Mouse (Mus musculus) urinary bladder, postnatal 4 days (tissue): Measurements from ENCODE around the gene Ntm.

Source experiments
- DNase-seq, 2 experiments: peaks; one replicate each; pipeline ENCODE4 v3.0.0; 2021 to 2022; ENCODE audit warnings: low spot score in 2 of 2

Ntm gene

DNA sequence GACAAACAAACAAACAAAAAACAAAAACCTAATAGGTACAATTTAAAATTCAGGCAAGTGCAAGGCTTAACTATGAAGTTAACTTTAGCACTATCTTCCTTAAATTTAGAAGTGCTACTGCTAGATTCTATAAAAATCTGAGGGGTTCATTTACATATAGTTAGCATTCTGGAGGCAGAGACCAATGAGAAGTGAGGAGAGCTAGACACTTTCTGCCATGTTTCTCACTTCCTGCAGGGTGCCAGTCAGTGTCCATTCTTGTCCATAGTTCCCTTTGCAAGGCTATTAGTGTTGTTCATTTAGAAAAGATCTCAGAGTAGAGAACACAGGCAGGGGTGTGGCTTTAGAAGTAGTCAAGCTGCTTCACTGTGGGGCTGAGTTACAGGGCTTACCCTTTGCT, 208.6 kb downstream of the Ntm start:
- no peak for DNase-seq

DNA sequence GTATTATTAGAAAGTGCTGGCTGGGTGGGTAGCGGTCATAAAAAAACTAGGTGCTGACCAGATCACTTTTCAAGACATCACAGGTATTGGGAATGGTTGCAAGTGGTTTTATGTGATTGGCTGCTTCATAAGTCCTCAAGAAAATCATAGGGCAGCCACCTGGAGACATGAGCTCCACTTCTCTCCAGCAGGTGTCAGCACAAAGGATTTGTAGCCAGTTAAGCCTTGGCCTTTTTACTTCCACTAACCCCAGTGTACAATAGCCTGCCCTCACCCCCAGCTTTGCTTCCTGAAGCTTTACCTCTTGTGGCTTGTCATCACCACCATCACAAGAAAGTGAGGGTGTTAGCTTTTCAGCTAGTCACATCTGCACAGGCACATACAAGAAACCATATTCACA, 211.5 kb downstream of the Ntm start:
- no peak for DNase-seq

DNA sequence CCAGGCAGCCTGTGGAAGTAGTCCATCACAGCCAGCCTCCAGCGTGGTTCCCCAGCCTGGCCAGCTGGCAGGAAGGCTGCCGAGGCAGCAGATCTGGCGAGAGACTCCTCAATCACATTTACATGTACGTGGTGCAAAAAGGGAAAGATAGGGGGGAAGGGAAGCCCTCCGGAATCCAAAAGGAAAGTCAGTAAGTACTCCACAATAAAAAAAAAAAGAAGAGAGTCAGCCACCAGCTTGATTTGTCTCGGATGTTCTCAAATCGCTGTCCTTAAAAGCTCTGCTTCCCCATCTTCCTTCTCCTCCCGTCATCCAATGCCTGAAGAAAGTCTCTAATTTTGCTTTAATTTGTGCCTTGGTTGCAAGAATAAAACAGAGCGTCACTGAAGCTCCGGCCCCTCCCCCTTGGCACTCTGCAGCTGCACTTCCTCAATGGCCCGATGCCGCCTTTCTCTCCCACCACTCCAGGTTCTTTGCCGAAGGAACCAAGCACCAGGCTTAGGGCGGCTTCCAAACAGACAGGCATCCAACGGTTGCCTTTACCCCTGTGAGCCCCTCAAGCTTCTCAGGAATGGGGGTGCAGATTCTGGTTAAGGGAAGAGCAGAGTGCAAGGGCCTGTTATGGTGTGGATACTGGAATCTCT, 212.4 kb downstream of the Ntm start:
- no peak for DNase-seq

DNA sequence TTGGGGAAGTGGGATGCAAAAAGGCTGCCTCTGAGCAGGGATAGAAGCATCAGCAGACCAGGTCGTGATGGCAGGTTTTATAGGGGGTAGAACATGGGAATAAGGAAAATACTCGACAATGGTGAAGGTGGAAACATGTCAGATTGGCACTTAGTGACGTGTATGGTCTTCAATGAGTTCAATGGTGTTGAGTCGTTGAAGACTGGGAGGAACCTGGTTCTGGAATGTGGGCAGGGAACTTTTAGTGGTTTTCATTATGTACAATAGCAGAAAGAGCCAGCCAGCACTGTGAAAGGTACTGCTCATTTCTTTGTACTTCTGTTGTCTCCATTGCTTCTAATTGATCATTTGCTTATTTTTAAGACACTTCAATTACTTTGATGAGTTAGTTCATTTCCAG, 214.9 kb downstream of the Ntm start:
- no peak for DNase-seq

DNA sequence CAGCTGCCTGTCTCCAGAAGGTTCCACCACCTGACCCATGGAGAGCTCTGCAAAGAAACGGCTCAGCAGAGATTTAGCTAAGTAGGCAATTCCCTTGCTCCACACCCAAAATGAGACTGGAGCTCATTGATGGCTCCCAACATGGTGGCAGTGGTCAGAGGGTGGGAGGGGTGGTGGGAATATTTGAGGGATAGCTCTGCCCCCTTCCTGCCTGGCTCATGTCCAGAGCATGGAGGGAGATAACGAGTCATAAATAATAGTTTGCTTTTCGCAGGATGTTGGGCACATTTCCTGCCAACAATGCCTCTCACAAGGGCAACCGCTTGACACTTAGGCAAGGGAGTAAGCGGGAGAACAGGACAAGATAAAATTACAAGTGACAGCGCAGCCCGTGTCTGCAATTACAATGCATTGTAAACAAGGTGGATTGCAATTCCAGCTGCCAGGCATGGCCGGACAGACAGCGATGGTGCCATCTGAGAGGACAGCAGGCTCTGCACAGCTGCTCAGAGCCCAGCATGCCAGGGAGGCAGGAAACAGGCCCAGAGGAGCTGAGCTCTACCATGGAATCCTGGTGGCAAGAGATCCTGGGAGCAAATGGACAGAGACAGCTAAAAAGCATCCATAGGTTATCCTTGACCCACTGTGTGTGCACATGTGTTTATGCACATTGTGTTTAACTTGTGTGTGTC, 224.0 kb downstream of the Ntm start:
- DNase-seq = no peak

DNA sequence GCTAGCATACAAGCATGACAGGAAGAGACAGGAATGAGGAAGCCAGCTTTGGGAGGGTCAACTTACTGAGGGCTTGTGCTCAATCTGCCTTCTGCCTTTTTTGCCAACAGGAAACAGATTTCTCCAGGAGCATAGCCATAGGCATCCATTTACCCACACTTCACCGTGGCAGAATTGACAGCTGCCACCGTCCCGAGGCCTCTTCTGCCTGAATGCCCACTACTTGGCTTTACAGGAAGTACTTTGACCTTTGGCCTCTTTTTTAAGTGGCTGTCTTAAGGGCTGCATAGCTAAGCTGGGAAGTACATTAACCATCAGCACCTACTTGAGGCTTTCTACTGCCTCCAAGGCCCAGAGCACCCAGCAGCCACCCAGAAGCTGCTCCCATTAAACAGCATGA, 226.9 kb downstream of the Ntm start:
- DNase-seq = no peak

DNA sequence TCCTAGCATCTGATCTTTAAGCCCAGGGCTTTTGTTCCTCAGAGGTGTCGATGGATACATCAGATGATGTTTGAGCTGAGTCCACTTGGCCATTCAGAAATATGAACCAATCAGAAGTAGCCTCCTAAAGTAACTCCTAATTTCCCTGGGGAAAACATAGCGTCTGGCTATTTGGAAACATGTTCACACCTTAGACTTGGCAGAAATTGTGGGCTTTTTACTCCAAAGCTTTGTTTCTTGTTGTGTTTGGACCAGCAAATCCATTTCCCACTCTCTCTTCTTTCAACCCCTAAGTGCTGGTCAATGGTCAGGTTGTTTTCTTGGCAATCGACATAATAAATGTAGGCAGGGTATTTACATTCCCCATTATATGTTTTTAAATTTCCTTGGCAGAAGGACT, 230.0 kb downstream of the Ntm start:
- no peak for DNase-seq

DNA sequence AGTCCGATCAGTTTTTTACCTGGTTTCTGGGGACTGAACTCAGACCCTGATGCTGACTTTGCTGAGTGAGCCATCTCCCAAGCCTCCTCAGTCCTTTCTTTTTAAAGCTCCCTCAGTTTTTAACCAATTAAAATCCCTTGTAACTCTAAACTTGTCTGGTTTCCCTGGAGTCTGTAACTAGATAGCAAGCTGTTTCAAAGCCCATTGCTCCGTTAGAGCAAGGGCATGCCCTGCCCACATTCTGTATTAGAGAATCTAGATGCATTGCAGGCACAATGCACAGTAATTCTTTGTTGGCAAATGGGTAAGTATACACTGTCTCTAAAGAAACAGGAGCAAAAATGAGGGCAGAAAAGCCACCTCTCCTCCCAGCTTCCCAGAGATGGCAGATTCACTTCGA, 231.3 kb downstream of the Ntm start:
- DNase-seq = no peak

DNA sequence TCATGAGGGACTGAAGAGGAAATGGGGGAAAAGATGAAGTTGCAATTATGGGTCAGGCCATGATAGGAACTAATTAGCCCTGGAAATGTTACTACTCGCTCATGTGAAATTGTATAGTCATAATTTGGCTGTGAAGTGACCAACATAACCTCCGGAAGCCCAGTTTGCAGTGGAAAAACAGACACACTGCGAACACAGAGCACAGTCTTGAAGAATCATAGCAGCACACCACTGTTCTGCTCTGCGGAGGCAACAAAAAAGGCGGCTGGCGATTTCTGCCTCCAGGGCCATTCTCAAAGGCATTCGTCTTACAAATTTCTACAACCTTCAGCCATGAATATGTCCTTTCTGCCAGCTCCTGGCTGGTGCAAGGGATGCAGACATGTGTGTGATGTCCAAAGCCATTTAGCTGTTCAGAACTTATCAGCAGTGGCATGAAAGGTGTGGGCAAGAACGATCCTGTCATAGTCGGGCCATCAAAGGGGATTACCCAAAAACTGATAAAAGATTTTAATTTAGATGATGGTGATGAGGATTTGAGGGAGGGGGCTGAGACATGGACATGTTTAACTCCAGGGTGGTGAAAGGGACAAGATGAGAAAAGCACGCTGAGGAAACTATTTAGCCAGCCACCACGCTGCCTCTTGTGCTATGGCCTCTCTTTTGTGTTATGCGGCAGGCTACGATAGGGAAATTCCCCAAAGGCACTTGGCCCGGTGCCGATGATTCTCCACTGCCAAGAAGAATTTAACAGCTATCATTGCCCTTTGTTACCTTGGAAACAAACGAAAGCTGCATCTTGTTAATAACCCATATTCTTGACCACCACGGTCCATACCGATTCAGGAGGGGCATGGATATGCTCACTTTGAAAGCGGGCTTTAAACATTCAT, 235.2 kb downstream of the Ntm start:
- no peak for DNase-seq

DNA sequence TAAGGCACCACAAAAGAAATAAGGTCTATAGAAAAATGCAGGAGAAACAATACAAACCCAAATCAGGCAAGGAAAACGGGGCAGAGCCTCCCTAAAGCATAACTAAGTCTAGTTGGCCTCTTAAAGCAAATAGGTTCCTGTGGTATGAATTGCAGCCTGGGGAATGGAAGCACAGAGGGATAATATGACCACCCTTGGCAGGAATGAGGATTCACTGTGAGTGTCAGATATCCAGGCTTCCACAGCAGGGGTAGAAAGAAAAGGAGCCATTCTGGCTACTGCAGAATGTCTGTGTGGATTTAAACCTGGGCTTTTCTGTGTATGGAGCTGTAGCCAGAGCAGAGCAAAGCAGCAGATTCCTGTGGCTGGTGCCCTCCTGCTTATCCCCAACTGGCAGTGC, 241.5 kb downstream of the Ntm start:
- DNase-seq = no peak

DNA sequence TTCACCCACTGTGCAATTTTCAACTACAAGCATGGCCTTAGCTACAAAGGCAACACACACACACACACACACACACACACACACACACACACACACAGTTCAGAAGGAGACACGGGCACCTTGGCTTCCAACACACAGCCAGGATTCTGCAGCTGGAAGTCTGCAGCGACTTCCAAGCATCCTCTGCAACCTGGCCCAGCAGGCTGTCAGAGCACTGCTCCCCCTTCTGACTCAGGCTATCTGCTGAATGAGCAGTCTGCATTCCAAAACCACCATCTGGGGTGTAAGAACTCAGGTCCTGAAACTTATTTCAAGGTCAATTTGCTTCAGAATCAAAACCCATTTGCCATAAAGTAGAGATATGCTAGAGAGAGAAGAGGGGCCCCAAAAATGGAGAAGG, 246.1 kb downstream of the Ntm start:
- no peak for DNase-seq

DNA sequence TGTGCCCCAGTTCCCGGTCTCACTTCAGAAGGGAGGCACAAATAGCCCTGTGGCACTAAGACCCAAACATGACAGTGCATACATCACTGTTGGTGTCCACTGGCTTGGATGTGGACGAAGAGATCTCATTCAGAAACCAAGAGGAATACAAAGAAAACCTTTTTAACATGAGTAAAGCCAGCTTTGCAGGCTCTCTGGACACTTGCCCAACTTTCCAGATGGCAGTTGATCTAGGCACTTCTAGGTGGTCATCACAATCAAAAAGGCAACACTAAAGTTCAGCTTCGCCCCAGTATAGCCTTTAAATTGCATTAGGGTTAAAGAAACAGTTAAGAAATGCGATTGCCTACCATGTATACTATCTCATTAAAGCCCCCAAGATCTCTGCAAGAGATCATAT, 264.7 kb downstream of the Ntm start:
- no peak for DNase-seq

DNA sequence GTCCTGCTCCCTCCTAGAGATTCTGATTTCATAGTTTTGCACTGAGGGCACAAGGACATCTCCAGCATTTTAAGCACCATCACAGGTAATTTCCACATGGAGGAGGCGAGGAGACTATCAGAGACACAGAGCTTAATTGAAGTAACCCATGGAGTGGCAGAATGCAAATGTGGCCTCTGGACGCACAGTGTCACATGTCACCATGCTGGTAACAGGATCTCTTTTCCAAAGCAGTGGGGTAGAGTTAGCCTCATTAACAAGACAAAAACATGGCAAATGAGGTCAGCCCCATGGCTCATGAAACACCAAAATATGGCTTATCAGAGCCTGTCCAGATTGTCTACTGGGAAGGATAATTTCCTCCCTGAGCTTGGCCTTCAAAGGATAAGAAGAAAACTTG, 268.8 kb downstream of the Ntm start:
- DNase-seq = no peak

DNA sequence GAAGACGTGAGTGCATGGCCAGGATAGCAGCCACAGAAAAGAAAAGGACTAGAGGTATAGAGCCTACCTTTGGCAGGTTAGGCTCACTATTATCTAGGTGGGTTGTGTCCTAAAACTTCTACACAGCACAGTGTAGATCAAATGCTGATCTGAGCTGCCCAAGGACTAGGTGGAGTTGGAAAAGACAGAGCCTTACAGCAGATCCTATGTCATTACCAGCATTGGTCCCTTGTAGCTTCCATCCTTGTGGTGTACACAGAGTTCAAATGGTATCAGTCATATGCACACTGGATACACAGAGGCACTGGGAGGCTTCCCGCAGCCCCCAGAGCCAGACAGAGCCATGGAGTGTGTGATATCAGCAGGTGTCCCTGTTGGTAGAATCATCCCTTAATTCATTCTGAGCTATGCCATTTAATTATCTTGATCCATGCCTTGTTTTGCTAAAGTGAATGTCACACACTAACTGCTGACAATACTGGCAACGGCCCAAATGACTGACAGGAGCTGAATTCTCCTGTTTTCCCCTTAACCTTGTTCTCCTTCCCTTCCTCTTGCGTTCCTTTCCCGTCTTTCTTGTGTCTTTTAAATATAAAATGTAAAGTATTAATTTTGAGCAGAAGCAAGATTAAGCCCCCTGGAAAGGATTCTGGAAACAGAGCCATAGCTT, 271.6 kb downstream of the Ntm start:
- no peak for DNase-seq

DNA sequence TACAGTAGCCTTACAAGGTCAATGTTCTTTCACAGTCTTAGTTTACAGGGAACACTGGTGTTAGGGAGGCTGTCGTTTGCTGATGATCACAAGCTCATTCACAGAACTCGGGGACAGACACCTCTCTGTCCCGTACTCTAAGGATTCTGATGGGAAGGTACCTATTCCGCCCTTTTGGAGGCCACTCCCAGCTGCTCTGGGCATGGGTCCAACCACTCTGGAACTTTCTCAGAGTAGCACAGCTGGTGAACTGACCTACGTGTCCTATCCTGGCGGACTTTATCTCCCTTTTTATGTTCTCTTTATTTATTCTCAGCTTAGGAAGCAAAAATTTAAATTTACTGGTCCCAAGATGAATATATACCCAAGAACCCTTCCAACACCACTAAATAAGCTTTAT, 280.7 kb downstream of the Ntm start:
- DNase-seq = no peak

DNA sequence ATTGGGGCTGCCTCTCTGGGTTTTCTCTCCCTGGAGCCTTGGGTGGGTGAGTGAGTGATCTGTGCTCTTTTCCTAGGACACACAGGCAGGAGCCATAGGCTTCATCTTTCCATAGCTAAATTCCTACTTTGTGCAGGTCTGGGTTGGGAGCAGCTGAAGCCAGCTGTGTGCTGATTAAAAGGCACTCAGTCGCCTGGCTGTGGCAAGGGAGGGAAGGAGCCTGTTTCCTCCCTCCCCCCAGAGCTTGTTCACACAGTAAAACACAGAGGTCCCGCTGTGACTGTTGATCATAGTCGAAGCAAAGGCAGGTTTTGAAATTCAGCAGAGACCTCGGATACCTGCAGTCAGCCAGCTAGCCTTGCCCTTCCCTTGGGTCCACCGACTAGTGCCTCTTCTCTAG, 282.3 kb downstream of the Ntm start:
- no peak for DNase-seq

DNA sequence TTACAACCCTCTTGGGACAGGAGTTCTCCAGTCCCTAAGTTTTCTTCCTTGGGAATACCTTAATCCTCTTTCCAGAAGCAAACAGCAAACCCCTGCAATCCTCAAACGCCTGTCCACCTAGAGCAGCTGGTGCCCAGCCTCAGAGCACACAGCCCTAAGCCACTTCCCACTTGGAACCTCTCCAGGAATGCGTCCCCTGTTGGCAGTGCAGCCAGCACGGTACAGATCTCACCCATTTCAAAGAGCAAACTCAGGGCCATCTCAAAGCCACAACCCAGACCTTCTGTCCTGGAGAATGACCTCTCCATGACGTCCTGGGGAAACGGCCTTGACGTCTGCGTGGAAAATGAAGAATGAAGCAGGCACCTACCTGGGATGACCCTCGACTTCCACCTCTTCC, 289.0 kb downstream of the Ntm start:
- no peak for DNase-seq

DNA sequence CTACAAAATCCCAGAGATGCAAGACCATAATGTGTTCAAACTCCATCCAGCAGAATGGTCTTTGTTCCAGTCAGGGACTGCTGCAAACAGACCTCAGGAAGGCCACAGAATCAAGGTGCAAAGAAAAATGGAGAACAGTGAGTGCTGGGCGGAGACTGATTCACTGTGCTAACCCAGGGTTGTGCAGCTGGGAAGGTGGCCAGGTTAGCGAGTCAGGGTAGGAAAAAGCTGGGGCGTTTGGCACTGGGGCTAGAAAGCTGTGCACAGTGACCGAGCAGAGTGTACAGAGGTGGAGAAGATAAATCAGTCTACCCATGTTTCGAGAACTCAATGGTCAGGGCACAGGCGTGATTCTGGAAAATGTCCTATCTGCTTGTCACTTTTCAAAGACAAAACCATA, 291.1 kb downstream of the Ntm start:
- DNase-seq = no peak

DNA sequence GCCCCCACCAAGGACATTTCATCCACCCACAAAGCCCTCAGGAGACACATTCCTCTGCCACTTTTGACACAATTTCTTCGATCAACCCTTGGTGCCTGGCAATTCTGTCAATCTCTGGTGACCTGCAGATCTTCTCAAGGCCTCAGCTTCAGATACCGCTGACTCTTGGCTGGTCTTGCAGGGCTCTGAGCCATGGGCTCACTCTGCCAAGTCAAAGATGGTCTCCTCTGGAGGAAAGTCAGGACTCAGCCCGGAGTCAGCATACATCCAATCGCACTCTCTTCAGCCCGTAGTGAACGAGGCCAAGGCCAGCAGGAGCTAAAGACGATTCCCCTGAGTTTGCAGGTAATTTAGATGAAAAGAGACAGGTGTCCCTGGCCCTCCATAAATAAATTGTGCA, 299.7 kb downstream of the Ntm start:
- DNase-seq = no peak

DNA sequence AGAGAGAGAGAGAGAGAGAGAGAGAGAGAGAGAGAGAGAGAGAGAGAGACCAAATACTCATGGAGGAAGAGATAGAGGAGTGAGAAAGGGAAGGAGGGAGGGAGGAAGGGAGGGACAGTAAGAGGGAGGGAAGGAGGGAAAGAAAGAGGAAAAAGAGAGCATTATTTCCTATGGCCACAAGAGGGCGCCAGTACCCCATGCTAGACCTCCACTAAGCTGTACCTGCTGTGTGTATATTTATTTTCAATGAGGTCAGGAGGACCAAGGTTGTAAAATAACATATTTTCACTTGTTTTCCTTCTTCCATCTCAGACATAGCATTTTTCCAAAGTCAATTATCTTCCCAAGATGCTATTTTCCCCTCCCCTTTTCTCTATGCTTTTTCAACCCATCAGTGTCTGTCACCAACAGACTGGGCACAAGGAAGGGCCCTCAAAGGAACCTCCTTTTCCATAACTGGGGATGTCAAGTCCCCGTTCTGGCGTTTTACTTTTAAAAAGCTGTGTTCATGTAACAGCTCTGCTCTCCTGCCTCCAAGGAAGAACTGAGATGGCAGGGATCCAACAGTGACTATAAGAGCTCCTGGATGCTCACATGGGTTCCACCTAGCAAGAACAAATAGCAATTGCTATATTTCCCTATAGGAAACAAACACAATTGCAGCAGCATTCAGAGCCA, 301.3 kb downstream of the Ntm start:
- DNase-seq = no peak

DNA sequence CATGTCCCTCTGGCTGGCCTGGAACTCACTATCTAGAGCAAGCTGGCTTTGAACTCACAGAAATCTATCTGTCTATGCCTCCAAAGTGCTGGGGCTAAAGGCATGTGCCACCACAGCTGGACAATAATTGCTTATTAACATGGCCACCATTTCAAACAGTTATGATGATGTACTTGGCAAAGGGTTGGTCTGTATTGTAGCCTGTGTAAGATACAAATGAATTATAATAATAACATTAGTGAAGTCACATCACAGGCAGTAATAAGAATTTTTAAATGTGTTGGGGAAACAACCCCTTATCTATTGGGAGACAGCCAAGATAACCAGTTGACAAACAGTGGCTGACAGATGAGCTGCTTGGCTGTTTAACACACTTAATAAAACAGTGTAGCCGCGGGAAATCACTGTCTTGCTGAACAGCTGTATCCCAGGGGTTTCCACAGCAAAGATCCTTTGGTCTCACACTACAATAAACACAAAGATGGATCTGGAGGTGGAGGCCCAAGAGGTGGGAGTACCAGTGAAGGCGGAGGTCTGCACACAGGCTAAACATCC, 302.8 kb downstream of the Ntm start:
- no peak for DNase-seq
